Mouse (Mus musculus): ENCODE results near the gene Psmd2.
A peak's percentile ranks its signal among the peaks of the same experiment; 100 is the strongest.

Gene Psmd2

DNA sequence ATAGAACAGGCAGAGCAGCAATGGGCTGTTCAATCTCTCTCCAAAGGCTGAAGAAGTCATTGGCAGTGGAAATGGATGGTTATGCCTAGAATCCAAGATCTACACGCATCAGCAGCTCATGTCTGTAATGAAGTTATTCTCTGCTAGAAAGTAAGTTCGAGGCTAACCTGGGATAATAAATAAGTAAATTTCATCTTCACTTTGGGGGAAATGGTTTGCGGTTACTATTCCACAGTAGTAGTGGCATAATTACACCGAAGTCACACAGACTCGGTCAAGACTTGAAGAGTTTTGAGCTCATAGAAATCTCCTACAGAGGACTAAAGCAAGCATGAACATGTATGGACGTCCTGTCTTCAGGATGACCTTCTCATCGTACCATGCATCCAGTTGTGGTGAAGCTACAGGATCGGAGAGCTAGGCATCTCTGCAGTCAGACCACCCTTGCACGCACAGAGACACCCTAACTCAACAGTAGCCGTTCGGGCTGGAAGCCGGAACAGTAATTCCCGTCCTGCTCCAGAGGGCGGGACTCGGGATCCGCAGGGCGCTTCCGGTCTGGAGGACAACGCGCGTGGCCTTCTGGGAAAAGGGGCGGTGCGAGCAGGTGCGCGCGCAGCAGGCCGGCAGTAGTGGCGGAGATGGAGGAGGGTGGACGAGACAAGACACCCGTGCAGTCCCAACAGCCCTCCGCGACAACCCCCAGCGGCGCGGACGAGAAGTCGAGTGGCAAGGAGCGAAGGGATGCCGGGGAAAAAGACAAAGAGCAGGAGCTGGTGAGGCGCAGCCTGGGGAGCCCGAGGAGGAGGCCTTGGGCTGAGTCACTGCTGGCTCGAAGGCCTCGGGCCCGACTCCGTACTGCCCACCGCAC, at the start of gene Psmd2:
TSS of gene Psmd2 (plus strand) at position 577 of the 871 bp plus-strand sequence.
- peak; percentile 95 to 97 for DNase-seq (ENCODE audit: low spot score in 2 of 2)

DNA sequence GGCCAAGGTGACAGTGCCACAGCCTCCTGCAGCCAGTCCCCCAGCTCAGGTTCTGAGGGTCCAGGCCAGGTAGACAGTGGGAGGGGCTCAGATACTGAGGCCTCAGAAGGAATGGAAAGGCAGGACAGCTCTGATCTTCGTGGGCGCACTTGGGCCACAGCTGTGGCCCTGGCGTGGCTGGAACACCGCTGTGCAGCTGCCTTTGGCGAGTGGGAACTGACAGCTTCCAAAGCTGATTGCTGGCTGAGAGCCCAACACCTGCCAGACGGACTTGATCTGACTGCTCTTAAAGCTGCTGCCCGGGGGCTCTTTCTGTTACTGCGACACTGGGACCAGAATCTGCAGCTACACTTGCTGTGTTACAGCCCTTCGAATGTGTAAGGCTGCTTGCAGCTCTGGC, 46.7 kb upstream of the Psmd2 start:
- no peak for DNase-seq (ENCODE audit: low spot score in 2 of 2)

DNA sequence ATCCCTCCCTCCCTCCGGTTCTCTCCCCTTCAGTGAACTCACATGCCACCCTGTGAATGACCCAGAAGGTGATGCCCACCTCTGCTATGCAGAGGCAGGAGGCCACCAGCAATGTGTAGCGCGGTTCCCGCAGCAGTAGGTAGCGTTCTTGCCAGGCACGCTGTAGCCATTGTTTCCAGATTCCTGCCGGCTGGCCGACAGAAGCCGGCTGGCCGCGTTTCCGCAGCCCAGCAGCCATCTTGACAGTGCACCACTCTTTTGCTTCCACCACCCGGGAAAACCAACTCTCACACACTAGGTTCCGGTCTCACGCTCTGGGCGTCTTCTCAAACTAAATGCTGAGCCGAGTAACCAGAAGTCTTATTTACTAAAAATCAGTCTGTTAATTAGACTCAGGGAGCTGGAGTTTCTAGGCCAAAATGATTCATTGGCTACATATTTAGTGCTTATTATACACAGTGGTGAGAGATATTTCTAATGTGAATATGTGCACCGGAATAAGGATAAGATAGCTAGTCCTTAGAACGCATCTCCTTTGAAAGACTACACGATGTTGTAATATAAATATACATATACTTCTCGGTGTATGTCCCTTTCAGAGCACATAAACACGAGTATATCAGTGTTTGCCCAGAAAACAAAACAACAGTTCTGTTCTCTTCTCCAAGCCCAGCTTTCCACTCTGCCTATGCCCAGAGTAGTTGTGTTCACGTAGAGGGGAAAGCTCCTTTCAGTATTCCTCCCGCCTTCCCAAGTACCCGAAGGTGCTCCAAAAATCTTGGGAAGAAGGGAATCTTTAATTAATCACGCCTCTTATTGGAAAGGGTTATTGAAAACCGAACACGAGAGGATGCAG, 40.7 kb upstream of the Psmd2 start:
- DNase-seq (ENCODE audit: low spot score in 2 of 2): peak; percentile 49 to 82

DNA sequence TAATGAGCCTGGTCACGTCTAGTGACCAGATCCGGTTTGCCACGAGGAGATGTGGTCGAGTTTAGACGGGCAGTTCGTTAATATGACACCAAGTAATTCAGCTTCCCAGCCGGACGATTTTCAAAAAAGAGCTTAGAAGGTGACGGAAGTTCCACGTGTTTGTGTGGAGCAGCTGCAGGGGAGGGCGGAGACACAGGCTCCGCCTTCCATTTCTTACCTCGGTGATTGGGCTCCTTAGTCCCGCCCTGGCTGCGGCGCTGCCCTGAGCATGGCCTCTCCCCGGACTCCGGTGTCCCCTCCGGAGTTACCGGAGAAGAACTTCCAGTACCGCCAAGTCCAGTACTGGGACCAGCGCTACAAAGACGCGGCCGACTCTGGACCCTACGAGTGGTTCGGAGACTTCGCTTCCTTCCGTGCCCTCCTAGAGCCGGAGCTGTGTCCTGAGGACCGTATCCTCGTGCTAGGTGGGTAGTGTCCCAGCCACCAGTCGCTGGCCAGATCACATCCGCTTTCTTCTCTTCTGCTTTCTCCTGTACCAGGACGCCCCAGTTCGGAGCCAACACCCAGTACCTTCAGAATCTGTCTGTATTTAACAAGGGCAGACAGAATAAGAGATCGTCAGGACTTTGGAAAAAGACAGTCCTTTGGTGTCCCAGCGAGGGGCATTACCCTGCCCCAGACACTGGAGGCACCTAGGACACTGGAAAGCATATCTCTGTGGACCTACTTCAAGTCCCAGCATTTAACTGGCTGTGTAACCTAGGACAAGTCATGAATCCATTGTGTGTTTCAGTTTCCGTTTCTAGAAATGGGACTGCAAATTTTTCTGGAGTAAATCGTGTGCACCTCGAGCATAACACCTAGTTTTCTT, 39.9 kb upstream of the Psmd2 start, which contains the start of the genes Eef1akmt4, Gm49333 and Alg3:
TSS of gene Eef1akmt4 (plus strand) at position 237 of the 871 bp plus-strand sequence.
TSS of gene Gm49333 (plus strand) at position 254 of the 871 bp plus-strand sequence.
TSS of gene Alg3 (minus strand) at position 379 of the 871 bp plus-strand sequence.
- peak; percentile 58 to 77 for DNase-seq (ENCODE audit: low spot score in 2 of 2)

DNA sequence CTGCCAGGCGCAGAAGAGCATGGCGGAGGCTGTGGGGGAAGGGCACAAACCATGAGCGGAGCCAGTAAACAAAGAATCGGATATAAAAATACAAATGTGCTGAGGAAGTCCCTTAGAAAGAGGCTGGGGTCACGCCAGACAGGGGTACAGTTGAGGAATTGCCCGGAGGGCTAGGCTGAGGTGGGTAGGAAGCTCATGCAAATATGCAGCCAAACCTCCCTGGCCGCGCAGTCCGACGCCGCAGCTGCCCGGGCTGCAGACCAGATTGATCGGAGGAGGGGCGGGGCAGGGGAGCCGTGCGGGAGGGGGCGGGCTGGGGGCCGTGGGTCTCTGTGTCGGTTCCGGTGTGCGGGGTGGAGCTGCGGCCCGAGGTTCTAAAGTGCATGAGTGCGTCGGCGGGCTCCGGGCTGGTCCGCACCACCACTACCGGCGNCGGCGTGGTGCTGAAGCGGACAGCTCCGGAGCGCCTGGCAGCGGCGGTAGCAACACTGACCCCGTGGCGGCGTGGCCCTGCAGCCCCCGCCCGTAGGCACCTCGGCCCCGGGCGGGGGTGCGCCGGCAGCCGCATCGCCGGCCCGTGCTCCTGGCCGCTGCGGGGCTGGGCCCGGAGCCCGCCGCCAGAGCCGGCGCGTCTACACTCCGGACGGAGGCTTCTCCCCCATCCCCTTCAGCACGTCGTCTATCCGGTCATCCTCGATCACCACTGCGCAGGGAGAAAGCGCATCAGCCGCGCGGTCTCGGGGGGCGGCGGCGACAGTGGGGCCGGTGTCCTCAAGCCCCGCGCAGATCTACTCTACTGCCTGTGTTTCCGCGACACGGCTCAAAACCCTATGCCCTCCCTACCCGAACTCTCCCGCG, 31.7 kb upstream of the Psmd2 start:
- DNase-seq (ENCODE audit: low spot score in 2 of 2): peak in 1 of 2 experiments; percentile 30

DNA sequence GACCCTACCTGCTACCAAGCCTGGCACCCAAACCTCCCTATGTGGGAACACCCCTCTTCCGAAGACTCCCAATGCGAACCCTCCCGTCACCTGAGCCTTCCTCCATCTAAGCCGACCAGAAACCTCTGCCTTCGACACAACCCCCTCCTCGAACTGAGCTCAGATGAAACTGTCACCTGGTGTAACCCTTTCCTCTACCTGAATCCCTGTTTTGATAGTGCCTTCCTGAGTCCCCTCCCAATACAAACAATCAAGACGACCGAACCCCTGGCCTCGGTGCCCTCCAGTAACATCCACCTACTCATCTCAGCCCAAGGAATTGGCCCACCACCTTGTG, 31.1 kb upstream of the Psmd2 start:
- no peak for DNase-seq (ENCODE audit: low spot score in 2 of 2)

DNA sequence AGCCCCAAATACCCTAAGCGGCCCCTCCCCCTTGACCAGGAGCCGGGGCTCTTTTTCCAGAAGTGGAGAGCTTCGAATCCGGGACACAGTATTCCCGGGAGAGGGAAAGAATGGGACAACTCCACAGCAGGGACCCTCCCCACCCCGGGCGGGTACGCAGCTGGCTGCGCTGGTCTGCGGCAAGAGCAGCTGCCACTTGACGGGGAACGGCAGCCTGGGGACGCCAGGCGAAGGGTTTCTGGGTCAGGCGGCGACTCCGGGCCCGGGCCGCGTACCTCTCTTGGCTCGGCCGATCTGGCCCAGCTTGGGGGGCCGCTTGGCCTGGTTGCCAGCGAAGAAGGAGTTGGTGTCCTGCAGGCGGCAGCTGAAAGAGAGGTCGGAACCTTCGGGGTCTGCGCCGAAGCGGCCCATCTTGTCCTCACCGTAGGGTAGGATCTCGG, 30.7 kb upstream of the Psmd2 start:
- DNase-seq (ENCODE audit: low spot score in 2 of 2): no peak

DNA sequence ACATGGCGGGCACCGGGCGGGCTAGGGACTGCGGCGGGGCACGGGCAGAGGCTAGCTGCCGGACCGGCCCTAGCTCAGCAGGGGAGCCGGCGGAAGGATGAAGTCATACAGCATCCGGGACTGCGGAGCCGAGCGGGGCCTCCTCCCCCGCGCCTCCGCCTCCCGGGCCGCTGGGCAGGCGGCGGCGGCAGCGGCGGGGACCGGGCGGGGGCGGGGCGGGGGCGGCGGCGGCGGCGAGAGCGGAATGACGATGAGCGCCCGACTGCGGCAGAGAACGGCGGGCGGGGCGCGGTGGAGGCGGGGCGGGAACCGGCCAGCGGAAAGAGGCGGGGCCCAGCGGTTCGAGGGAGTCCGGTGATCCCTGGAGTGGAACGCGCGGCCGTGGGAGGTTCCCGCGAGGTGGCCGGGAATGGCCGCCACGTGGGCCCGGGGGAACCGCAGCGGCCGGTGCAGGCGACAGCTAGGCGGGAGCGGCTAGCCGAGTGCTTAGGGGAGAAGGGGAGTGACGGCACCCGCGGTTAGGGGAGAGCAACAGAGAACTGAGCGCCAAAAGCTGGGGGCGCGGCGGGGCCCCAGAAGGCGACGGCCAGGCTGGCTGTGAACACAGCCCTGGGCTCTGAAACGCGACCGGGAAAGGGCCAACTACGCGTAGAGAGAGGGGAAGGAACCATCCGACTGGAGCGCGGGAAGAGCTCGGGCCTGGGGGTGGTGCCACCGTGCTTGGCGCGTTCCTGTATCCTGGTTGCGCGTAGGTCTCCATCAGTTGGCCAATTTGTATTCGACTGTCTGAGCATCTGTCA, 30.1 kb upstream of the Psmd2 start, which contains the start of gene Camk2n2:
TSS of gene Camk2n2 (minus strand) at position 97 of the 800 bp plus-strand sequence.
- DNase-seq (ENCODE audit: low spot score in 2 of 2): peak; percentile 54 to 72

DNA sequence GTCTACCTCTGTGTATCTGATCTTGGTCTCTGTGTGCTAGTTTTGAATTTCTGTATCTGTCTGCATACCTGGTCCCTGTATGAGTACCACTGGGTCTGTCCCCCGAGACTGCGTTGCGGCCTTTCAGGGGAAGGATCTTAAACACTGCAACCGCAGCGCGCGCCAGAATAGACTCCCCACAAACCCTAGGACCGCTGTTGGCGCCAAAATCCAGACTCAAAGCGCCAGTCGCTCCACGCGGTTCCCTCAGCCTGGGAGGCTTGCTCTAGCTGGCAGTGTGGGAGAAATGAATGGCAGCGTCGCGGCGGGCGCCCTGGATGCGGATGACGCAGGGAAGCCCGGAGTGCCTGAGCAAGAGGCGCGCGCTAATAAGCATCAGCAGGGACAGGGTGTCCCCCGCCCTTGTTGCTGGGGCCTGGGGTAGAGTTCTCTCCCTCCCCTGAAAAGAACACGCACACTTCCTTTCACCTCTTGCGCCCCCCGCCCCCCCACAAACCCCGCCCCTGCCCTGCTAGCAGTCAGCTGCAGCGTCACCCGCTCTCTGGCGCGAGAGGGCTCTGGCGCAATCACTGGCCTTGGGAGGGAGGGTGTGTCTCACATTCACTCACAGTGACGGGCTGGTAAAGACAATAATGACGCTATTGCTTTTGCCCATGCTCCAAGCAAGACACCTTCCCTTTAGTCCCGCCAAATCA, 29.3 kb upstream of the Psmd2 start:
- DNase-seq (ENCODE audit: low spot score in 2 of 2): peak; percentile 37 to 64

DNA sequence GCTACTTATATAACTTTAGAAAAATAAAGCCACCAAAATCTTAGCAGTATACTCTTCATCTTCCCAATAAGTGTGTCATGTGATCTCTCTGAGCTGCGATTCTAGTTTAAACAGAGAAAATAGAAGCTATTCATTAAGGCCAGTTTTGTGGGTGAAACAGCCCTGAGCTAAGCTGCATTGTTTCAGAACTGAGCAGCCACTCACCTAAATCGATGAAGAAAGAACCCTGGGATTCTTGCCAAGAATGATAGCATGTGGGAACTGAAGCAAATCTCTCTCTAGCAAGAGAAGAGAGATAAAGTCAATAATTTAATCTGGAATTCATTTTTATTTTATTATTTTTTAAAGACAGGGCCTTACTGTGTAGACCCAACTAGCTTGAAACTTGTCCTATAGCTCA, 28.2 kb upstream of the Psmd2 start:
- no peak for DNase-seq (ENCODE audit: low spot score in 2 of 2)

DNA sequence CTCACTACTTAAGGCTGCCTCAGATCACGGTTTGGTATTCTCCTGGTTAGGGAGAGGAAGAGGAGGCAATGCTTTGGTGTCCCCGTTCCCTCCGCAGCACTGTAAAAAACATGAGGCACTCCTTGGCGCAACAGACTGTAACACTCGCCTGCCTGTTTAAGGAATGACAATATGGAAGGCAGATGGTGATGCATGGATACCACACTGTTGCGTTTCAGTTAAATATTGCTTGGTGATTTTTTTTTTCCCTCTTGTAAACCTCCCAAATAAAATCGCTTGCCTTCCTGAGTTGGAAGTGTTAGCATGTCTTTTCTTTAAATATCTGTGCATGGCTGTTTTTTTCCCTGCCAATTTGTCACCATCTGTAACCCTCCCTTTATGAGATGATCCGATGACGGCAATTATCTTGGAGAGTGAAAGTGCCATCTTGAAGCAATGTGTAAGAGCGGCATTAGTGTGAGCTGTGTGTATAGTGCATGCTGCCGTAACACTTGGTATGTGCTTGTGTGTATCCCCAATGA, 22.5 kb upstream of the Psmd2 start:
- no peak for DNase-seq (ENCODE audit: low spot score in 2 of 2)

DNA sequence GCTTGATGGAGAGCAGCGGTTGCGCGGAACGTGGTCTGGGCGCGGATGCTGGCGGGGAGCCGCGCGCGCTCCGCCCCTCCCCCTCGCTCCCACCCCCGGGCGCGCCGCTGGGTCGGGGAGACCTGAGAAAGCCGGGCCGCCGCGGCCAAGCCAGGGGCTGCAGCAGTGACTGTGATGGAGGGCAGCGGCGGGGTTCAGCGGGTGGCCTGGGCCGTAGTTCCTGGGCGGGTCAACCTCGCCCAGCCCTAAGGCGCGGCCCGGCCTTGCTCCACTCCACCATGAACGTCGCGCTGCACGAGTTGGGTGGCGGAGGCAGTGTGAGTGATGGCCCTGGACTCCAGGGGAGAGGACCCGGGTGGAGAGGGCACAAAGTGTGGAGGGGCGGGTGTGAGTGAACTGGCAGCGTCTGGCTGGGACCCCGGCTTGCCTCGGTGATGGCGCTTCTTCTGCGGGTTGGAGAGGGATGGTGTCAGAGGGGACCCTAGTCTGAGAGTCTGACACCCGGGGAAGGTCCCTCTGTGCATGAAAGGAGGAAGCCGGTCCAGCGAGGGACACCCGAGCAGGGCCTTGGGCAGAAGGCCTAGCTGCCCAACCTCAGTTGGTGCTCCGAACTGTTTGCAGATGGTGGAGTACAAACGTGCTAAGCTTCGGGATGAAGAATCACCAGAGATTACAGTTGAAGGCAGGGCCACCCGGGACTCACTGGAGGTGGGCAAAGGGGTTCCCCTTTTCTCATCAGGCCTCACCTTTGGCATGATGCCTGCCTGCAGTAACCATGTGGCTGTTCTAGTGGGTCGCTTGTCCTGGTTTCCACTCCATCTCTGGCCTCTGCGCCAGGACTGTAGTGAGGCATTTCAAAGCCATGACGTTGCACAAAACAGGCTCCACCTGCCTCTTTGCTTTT, 21.5 kb upstream of the Psmd2 start, which contains the start of gene Ece2:
TSS of gene Ece2 (plus strand) at position 98 of the 904 bp plus-strand sequence.
- peak in 1 of 2 experiments; percentile 51 for DNase-seq (ENCODE audit: low spot score in 2 of 2)

DNA sequence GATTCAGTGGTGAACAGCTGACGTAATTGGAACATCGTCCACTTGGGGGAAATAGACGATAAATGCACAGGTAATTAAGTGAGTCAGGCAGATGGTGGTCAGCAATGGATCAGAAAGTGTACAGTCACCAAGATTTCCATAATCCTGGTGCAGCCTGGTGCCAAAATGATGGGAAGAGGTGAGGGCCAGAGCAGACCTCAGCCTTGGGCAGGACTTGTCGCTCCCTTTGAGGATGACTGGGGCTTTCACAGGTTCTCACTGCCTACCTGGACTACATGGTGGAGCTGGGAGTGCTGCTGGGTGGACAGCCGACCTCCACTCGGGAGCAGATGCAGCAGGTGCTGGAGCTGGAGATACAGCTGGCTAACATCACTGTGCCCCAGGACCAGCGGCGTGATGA, 14.0 kb upstream of the Psmd2 start:
- DNase-seq (ENCODE audit: low spot score in 2 of 2): no peak

DNA sequence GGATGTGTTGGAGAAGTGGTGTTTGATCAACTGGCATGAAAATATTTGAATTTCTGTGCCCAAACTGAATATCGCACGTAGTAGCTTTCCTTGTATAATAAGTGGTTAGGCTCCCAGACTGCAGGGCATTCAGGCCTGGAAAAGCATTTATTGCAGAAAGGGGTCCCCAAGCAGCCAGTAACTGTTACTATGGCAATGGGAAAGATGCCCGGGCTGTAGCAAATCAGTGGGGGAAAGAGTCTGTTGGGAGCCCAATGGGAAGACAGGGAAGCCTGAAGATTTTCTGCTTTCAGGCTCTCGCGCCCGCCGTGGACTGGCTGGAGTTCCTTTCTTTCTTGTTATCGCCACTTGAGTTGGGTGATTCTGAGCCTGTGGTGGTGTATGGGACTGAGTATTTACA, 13.1 kb upstream of the Psmd2 start:
- peak in 1 of 2 experiments; percentile 38 for DNase-seq (ENCODE audit: low spot score in 2 of 2)

DNA sequence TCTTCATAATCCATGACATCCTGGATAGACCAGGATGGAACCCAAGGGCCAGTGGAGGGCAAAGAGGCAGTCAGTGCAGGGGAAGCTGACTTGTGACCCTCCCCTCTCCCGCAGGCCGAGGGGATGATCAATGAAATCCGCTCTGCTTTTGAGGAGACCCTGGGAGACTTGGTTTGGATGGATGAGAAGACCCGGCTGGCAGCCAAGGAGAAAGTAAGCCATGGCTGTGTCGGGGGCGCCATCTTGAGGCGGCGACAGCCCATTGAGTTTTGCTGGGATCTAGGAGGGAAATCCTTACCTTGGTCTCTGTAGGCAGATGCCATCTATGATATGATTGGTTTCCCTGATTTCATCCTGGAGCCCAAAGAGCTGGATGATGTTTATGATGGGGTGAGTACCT, 9.3 kb upstream of the Psmd2 start:
- DNase-seq (ENCODE audit: low spot score in 2 of 2): peak; percentile 49 to 83

DNA sequence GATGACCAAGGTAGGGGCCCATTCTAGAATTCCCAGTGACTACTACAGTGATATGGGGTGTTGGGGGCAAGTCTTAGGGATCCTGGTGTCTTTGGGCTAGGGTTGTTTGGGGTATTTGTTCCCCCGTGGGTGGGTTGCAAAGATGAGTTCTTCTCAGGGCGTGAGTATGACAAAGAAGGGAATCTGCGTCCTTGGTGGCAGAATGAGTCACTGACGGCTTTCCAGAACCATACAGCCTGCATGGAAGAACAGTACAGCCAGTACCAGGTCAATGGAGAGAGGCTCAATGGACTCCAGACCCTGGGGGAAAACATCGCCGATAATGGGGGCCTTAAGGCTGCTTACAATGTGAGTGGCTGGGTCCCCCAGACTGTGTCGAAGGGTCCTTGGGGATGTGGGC, 7.5 kb upstream of the Psmd2 start:
- no peak for DNase-seq (ENCODE audit: low spot score in 2 of 2)

DNA sequence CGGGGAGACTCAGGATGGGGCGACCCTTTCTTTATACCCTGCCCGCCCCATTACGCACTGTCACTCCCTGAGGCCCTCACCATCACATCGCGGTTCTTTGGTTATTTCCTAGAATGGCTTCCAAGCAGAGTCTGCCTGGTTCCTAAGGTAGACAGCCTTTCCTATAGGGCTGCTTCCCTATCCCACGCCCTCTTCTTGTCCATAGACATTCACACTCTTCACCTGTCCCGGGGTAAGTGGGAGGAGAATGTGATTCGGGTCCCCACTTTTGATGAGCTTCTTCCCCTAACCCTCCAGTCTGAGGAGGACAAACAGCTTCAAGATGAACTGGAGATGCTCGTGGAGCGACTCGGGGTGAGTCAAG, 477 bp downstream of the Psmd2 start:
- DNase-seq (ENCODE audit: low spot score in 2 of 2): no peak

DNA sequence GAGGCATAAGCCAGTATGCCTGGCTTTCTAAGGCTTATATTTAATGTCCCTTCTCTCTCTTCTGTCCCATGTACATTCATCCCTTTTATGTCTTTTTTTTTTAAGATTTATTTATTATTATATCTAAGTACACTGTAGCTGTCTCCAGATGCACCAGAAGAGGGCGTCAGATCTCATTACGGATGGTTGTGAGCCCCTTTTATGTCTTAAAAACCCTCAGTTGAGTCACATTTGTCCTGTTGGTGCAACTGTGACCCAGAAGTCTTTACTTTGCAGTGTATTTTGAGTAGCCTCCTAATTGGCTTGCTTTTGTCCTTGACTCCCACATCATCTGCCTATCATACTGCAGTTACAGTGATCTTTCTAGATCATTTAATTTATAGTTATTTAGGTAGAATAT, 1.9 kb downstream of the Psmd2 start:
- DNase-seq (ENCODE audit: low spot score in 2 of 2): no peak
